Mouse (Mus musculus) midbrain, embryonic 14.5 days (tissue): ENCODE measurements around the gene Cadm4. TPM values are rescaled to one million over a fixed set of nuclear protein-coding genes. Genes with fewer than 3 reads are reported as not detected.

Experiments
- ATAC-seq: fragments of 200-750 bp; cut with Nextera tagmentation; 2 replicates; pipeline ENCODE4 v1.8.0; 2017; ENCODE audit warnings: moderate number of reproducible peaks, moderate library complexity; ENCODE audit not compliant: low FRiP score, low TSS enrichment
- DNase-seq: peaks from one replicate; pipeline ENCODE4 v3.0.0-alpha.2; 2015
- H3K27ac ChIP-seq: fragments of 300-500 bp; sonication (generic); replicated peaks from 2 replicates; pipeline ENCODE4 v1.5.1; 2014; ENCODE audit warnings: mild to moderate bottlenecking, low read depth, low read length, moderate library complexity
- H3K27me3 ChIP-seq: fragments of 300-500 bp; sonication (generic); 2 replicates; pipeline ENCODE4 v1.6.1; 2014; ENCODE audit warnings: low read length, control low read depth, mixed read lengths; ENCODE audit not compliant: control insufficient read depth, insufficient read depth
- H3K36me3 ChIP-seq: fragments of 300-500 bp; sonication (generic); 2 replicates; pipeline ENCODE4 v1.6.1; 2014; ENCODE audit warnings: low read length, control low read depth; ENCODE audit not compliant: control insufficient read depth, insufficient read depth
- H3K4me1 ChIP-seq: fragments of 300-500 bp; sonication (generic); 2 replicates; pipeline ENCODE4 v1.6.1; 2014; ENCODE audit warnings: mild to moderate bottlenecking, antibody characterized with exemption, low read length, control low read depth; ENCODE audit not compliant: control insufficient read depth, insufficient read depth
- H3K4me2 ChIP-seq: fragments of 300-500 bp; sonication (generic); 2 replicates; pipeline ENCODE4 v1.6.1; 2014; ENCODE audit warnings: mild to moderate bottlenecking, low read length, moderate library complexity
- H3K4me3 ChIP-seq: fragments of 300-500 bp; sonication (generic); replicated peaks from 2 replicates; pipeline ENCODE4 v1.5.1; 2014; ENCODE audit warnings: low read depth, low read length
- H3K9ac ChIP-seq: fragments of 300-500 bp; sonication (generic); replicated peaks from 2 replicates; pipeline ENCODE4 v1.6.1; 2014; ENCODE audit warnings: mild to moderate bottlenecking, low read length, moderate library complexity
- H3K9me3 ChIP-seq: fragments of 300-500 bp; sonication (generic); 2 replicates; pipeline ENCODE4 v1.6.1; 2016; ENCODE audit warnings: low read length, control low read depth, mixed read lengths; ENCODE audit not compliant: control insufficient read depth
- WGBS: fragments of 180-500 bp; shearing (Covaris S2); extraction: QIAGEN DNeasy Blood & Tissue Kit; methylation state at CpG from one replicate; pipeline ENCODE4 v1.1.7; 2014; 5-methylcytosine and 5-hydroxymethylcytosine counted together
- polyA plus RNA-seq: library from polyadenylated mRNA; unstranded; fragments of >200 nt; fragmentation: Nextera tagmentation; extraction: Ambion mirVana; gene quantifications from 2 replicates; pipeline ENCODE4 v1.2.1, GENCODE M21; 2014

The Cadm4 gene
- 26.2 and 63.4 TPM in 2 replicates for polyA plus RNA-seq

DNA sequence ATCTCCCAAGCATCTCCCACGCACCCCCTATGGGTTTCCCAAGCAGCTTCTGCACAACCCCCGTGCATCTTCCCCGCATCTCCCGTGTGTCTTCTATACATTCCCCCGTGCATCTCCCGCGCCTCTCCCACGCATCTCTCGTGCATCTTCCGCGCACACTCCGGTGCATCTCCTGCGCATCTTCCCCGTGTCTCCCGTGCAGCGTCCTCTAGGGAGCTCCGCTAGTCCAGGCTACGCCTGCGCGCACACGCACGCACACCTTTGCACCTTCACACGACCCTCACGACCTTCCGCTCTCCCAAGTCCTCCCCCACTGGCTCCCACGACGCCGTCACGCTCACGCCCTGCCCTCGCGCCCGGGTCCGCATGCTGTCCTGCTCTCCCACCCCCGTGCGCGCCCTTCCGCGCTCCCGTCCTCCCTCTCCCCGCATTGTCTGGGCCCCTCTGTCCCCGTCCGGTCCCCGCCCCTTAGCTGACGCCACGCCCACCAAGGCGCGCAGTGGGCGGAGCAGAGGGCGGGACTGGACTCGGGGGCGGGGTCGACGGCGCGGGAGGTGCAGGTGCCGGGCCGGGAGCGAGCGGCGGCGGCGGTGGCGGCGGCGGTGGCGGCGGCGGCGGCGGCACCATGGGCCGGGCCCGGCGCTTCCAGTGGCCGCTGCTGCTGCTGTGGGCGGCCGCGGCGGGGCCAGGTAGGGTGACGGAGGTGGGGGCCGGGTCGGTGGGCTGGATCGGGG is at the start of gene Cadm4:
Gene Cadm4, plus strand, starts transcription at position 550 of the 734 bp plus-strand sequence.
- Histone ChIP-seq H3K27me3 (no peaks in the 10 kb centered on the region), H3K4me3 (peak within 1 kb of the TSS; percentile 74), H3K9ac (peak within 1 kb of the TSS; percentile 97), H3K27ac (peak within 1 kb of the TSS; percentile 88), H3K9me3 (no peaks in the 10 kb centered on the region), H3K36me3 (no peaks in the 10 kb centered on the region), H3K4me1 (peaks cover 49% of the 10 kb centered on the region), H3K4me2 (peak within 1 kb of the TSS; percentile 86)
- under 1% methylated on average over 80 of the region's 83 CpGs for WGBS
- DNase-seq (peak; percentile 96), ATAC-seq (peak; percentile 87)

DNA sequence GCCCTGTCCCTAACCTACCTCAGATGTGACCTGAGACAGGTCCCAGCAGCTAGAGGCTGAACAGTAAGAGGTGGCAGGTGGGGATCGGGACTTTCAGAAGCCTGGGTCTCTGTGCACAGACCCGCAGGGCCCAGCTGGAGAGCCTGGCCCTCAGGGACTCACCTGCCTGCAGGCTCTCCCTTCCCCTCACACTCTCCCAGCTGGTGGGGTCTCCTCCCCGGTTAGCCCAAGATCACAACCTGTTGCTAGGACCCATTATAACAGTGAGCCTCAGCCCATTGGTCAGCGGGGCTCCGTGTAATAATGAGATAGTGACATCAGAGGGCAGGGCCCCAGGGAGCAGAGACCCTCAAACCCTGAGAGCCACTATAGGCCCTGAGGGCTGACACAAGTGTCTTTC is 46.5 kb upstream of the Cadm4 start:
- 69% methylated on average over 5 of the region's 5 CpGs for WGBS
- H3K36me3 ChIP-seq: no peaks in the 10 kb centered on the region
- H3K4me3 ChIP-seq: no peak overlapping the region
- H3K27me3 ChIP-seq: no peaks in the 10 kb centered on the region
- H3K9me3 ChIP-seq: no peaks in the 10 kb centered on the region
- H3K4me2 ChIP-seq: no peak overlapping the region
- no peak for ATAC-seq
- H3K27ac ChIP-seq: no peak overlapping the region
- no peak for DNase-seq
- no peaks in the 10 kb centered on the region for H3K4me1 ChIP-seq
- H3K9ac ChIP-seq: no peak overlapping the region

DNA sequence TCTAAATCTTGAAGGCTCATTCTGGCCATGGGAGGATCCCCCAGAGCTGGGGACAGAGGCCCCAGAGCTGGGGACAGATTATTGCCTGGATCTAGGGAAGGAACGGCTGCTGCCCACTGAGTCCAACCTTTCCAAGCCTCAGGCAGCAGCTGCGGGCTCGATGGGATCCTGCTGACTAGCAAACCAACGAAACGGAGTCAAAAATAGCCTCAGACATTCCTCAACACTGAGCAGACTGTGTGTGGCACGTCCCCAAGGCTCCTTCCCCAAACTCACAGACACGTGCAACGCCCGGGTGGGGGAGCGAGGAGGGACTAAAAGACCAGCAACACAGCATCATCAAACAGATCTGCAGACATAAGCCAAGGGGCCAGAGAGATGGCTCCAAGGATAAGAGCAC is 43.8 kb upstream of the Cadm4 start:
- DNase-seq: no peak
- H3K27ac ChIP-seq: no peak overlapping the region
- WGBS: 76% methylated on average over 10 of the region's 10 CpGs
- no peaks in the 10 kb centered on the region for H3K4me1 ChIP-seq
- no peaks in the 10 kb centered on the region for H3K27me3 ChIP-seq
- H3K4me2 ChIP-seq: no peak overlapping the region
- no peak for ATAC-seq
- no peak overlapping the region for H3K4me3 ChIP-seq
- H3K9ac ChIP-seq: no peak overlapping the region
- H3K9me3 ChIP-seq: no peaks in the 10 kb centered on the region
- H3K36me3 ChIP-seq: no peaks in the 10 kb centered on the region

DNA sequence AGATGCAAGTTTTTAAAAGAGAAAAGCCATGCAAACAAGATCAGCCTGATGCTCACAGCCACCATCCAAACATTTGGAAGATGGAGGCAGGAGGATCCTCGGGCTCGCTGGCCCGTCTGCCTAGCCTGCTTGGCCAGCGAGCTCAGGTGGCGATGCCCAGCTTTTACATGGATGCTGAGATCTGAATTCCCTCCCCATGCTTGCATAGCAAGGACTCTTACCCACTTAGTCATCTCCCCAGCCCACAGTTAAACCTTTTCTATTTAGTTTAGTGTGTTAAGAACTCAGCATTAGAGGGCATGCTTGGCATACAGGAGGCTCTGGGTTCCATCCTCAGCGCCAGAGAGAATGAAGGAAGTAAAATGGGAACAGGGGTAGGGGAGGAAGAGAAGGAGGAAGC is 42.6 kb upstream of the Cadm4 start:
- no peak overlapping the region for H3K4me2 ChIP-seq
- no peaks in the 10 kb centered on the region for H3K4me1 ChIP-seq
- H3K9me3 ChIP-seq: no peaks in the 10 kb centered on the region
- no peak overlapping the region for H3K9ac ChIP-seq
- DNase-seq (no peak), ATAC-seq (no peak)
- H3K4me3 ChIP-seq: no peak overlapping the region
- H3K27ac ChIP-seq: no peak overlapping the region
- no peaks in the 10 kb centered on the region for H3K27me3 ChIP-seq
- WGBS: 87% methylated on average over 6 of the region's 6 CpGs
- no peaks in the 10 kb centered on the region for H3K36me3 ChIP-seq

DNA sequence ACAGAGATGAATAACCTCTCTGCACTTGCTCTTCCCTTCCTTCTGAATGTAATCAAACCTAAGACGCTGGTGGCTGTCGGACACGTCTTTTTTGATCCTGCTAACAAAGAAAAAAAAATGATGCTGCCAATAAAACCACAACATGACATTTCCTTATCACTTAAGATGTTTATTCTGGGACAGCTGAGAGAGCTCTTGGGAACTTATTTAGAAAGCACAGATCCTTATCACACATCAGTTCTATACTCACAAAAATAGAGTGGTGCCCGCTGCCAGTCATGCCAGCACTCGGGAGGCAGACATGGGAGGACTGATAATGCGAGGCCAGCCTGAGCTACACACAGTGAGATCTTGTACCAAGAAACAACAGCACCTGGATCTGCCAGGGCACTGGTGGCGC is 41.9 kb upstream of the Cadm4 start:
- H3K9ac ChIP-seq: no peak overlapping the region
- DNase-seq: no peak

DNA sequence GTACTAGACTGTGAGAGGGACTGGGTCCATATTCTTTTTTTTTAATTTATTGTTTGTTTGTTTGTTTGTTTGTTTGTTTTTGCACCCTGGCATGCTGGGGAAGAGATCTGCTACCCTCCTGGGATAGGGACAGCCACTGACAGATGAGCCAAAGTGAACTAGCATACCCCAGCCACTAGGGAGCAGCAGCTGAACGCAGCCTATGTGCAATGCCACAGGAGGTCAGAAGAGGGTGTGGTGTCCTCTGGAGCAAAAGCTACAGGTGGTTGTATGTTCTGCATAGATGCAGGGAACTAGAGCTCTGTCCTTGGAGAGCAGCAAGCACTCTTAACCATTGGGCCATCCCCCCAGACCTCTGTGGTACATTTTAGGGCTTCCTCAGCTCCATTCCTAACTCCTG is 40.0 kb upstream of the Cadm4 start:
- H3K9ac ChIP-seq: no peak overlapping the region
- H3K36me3 ChIP-seq: no peaks in the 10 kb centered on the region
- H3K9me3 ChIP-seq: no peaks in the 10 kb centered on the region
- no peak for ATAC-seq
- no peaks in the 10 kb centered on the region for H3K27me3 ChIP-seq
- DNase-seq: peak; percentile 52
- H3K4me3 ChIP-seq: no peak overlapping the region
- no peak overlapping the region for H3K4me2 ChIP-seq
- 9% methylated on average over 1 of the region's 1 CpGs for WGBS
- H3K4me1 ChIP-seq: no peaks in the 10 kb centered on the region
- no peak overlapping the region for H3K27ac ChIP-seq

More for the DNA sequence above, 41.9 kb upstream of the Cadm4 start:
- no peak overlapping the region for H3K4me2 ChIP-seq
- ATAC-seq: no peak
- H3K9me3 ChIP-seq: no peaks in the 10 kb centered on the region
- H3K36me3 ChIP-seq: no peaks in the 10 kb centered on the region
- no peaks in the 10 kb centered on the region for H3K27me3 ChIP-seq
- no peak overlapping the region for H3K4me3 ChIP-seq
- 72% methylated on average over 7 of the region's 7 CpGs for WGBS
- no peaks in the 10 kb centered on the region for H3K4me1 ChIP-seq
- H3K27ac ChIP-seq: no peak overlapping the region

DNA sequence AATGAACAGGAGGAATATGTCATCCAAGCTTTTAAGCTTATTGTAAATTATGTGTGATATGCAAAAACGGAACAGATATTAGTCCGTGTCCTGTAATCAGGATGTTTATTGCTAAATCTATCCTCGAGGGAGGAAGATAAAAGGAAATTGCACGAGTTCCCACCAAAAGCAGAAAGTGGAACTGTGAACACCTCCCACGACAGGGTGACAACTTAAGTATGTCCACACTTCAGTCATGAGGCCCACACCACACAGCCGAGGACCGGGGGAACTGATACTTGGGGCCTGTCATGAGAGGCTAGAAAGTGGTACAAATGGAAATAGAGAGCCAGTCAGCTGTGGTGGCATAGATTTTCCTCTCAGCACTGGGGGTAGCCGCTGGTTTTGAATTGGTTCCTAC is 39.5 kb upstream of the Cadm4 start:
- H3K27me3 ChIP-seq: no peaks in the 10 kb centered on the region
- H3K9me3 ChIP-seq: no peaks in the 10 kb centered on the region
- ATAC-seq: no peak
- no peaks in the 10 kb centered on the region for H3K4me1 ChIP-seq
- no peak for DNase-seq
- WGBS: 76% methylated on average over 8 of the region's 8 CpGs
- no peak overlapping the region for H3K4me2 ChIP-seq
- no peak overlapping the region for H3K27ac ChIP-seq
- no peak overlapping the region for H3K9ac ChIP-seq
- H3K4me3 ChIP-seq: no peak overlapping the region
- H3K36me3 ChIP-seq: no peaks in the 10 kb centered on the region

DNA sequence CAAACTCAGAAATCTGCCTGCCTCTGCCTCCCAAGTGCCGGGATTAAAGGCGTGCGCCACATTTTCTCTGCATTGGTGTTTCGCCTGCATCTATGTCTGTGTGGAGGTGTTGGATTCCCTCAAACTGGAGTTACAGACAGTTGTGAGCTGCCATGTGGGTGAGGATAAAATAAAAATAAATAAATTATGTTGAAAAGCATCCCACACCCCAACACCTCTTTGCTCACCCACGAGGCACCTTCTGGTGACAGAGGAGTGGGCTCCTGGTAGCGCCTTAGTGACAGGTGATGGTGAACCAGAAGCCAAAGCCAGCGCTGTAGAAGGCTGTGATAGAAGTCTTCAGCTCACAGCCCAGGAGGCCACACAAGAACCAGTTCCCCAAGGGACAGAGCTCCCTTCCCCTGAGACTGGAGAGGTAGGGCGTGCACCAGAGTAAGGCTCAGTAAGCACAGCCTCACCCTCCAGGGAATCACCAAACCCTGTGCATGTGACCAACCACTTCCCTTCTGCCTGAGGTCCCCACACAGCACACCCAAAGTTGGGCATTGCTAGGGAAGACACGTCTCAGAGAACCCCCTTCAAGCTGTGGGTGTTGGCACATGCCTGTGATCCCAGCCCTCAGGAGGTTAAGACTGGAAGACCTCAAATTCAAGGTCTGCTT is 36.4 kb upstream of the Cadm4 start:
- H3K27me3 ChIP-seq: no peaks in the 10 kb centered on the region
- H3K4me3 ChIP-seq: no peak overlapping the region
- DNase-seq: no peak
- no peak overlapping the region for H3K9ac ChIP-seq
- no peak for ATAC-seq
- no peaks in the 10 kb centered on the region for H3K9me3 ChIP-seq
- H3K27ac ChIP-seq: no peak overlapping the region
- no peaks in the 10 kb centered on the region for H3K36me3 ChIP-seq
- WGBS: 93% methylated on average over 9 of the region's 9 CpGs
- no peaks in the 10 kb centered on the region for H3K4me1 ChIP-seq
- no peak overlapping the region for H3K4me2 ChIP-seq
